Mouse (Mus musculus) hindbrain, embryonic 14.5 days (tissue): ENCODE results near the gene Npl. TPM values are rescaled to one million over a fixed set of nuclear protein-coding genes. Genes with fewer than 3 reads are reported as not detected.
"Not testable (repeated sequence)": the region's sequence is repeated elsewhere in the genome, so short reads cannot be mapped to it uniquely, and the experiment has no call there.

Source experiments
- ATAC-seq: fragments of 200-750 bp; cut with Nextera tagmentation; 2 replicates; pipeline ENCODE4 v1.8.0; 2017; ENCODE audit warnings: moderate number of reproducible peaks, mild to moderate bottlenecking, moderate TSS enrichment, moderate library complexity; ENCODE audit not compliant: low FRiP score
- DNase-seq: peaks from one replicate; pipeline ENCODE4 v3.0.0-alpha.2; 2015; ENCODE audit warnings: low spot score
- H3K27ac ChIP-seq: fragments of 300-500 bp; sonication (generic); 2 replicates; pipeline ENCODE4 v1.5.1; 2014; ENCODE audit warnings: mild to moderate bottlenecking, moderate library complexity
- H3K27me3 ChIP-seq: fragments of 300-500 bp; sonication (generic); 2 replicates; pipeline ENCODE4 v1.6.1; 2014; ENCODE audit warnings: mild to moderate bottlenecking, low read length, mixed read lengths; ENCODE audit not compliant: control insufficient read depth, insufficient read depth
- H3K36me3 ChIP-seq: fragments of 300-500 bp; sonication (generic); replicated peaks from 2 replicates; pipeline ENCODE4 v1.6.1; 2014; ENCODE audit not compliant: control insufficient read depth, insufficient read depth
- H3K4me1 ChIP-seq: fragments of 300-500 bp; sonication (generic); replicated peaks from 2 replicates; pipeline ENCODE4 v1.6.1; 2014; ENCODE audit warnings: antibody characterized with exemption, low read length, mixed read lengths; ENCODE audit not compliant: control insufficient read depth, insufficient read depth
- H3K4me2 ChIP-seq: fragments of 300-500 bp; sonication (generic); replicated peaks from 2 replicates; pipeline ENCODE4 v1.6.1; 2014; ENCODE audit warnings: mild to moderate bottlenecking, moderate library complexity
- H3K4me3 ChIP-seq: fragments of 300-500 bp; sonication (generic); replicated peaks from 2 replicates; pipeline ENCODE4 v1.5.1; 2014; ENCODE audit warnings: mild to moderate bottlenecking, low read length
- H3K9ac ChIP-seq: fragments of 300-500 bp; sonication (generic); 2 replicates; pipeline ENCODE4 v1.6.1; 2014
- H3K9me3 ChIP-seq: fragments of 300-500 bp; sonication (generic); 2 replicates; pipeline ENCODE4 v1.6.1; 2016; ENCODE audit warnings: low read length; ENCODE audit not compliant: control insufficient read depth
- WGBS: fragments of 180-500 bp; shearing (Covaris S2); extraction: QIAGEN DNeasy Blood & Tissue Kit; methylation state at CpG from one replicate; pipeline ENCODE4 v1.1.7; 2014; 5-methylcytosine and 5-hydroxymethylcytosine counted together
- polyA plus RNA-seq: library from polyadenylated mRNA; unstranded; fragments of >200 nt; fragmentation: Nextera tagmentation; extraction: Ambion mirVana; gene quantifications from 2 replicates; pipeline ENCODE4 v1.2.1, GENCODE M21; 2014

Gene Npl
- polyA plus RNA-seq, 1 experiment from 2014 or later: 15.8 TPM

GRCm38 (mm10) chr1:153486767-153487499 lies 62.9 kb downstream of the Npl start:
- H3K4me1 ChIP-seq: peaks cover 29% of the 10 kb centered on the region
- DNase-seq (peak; percentile 44), ATAC-seq (peak; percentile 86)
- H3K36me3 ChIP-seq: peaks cover 15% of the 10 kb centered on the region
- H3K4me3 ChIP-seq: peak overlapping the region; percentile 79
- peak overlapping the region; percentile 94 for H3K4me2 ChIP-seq
- peak overlapping the region; percentile 90 for H3K27ac ChIP-seq
- H3K9me3 ChIP-seq: no peaks in the 10 kb centered on the region
- peak overlapping the region; percentile 86 for H3K9ac ChIP-seq
- no peaks in the 10 kb centered on the region for H3K27me3 ChIP-seq
- under 1% methylated on average over 49 of the region's 64 CpGs for WGBS

- ATAC-seq, H3K27ac ChIP-seq, DNase-seq, H3K9me3 ChIP-seq, H3K27me3 ChIP-seq: not testable (repeated sequence)
- H3K9ac ChIP-seq: peak overlapping the region; percentile 86
- 15% methylated on average over 6 of the region's 6 CpGs for WGBS
- H3K4me2 ChIP-seq: peak overlapping the region; percentile 94
- peak overlapping the region; percentile 79 for H3K4me3 ChIP-seq
- H3K4me1 ChIP-seq: peaks cover 29% of the 10 kb centered on the region
- peaks cover 23% of the 10 kb centered on the region for H3K36me3 ChIP-seq
Observed at GRCm38 (mm10) chr1:153486120-153486519, 63.7 kb downstream of the Npl start.

GRCm38 (mm10) chr1:153485201-153485796 lies 64.5 kb downstream of the Npl start:
- Histone ChIP-seq H3K27ac (no peak overlapping the region), H3K4me1 (peaks cover 29% of the 10 kb centered on the region)
- 38% methylated on average over 2 of the region's 2 CpGs for WGBS

GRCm38 (mm10) chr1:153481025-153481412 lies 68.8 kb downstream of the Npl start:
- WGBS: 68% methylated on average over 1 of the region's 1 CpGs
- H3K36me3 ChIP-seq: peaks cover 74% of the 10 kb centered on the region
- no peaks in the 10 kb centered on the region for H3K27me3 ChIP-seq
- H3K27ac ChIP-seq: no peak overlapping the region
- DNase-seq (no peak), ATAC-seq (no peak)
- no peak overlapping the region for H3K4me3 ChIP-seq
- H3K4me2 ChIP-seq: no peak overlapping the region
- H3K9ac ChIP-seq: no peak overlapping the region
- peaks cover 27% of the 10 kb centered on the region for H3K4me1 ChIP-seq
- no peaks in the 10 kb centered on the region for H3K9me3 ChIP-seq

More at GRCm38 (mm10) chr1:153485201-153485796, 64.5 kb downstream of the Npl start:
- Histone ChIP-seq H3K9ac (no peak overlapping the region), H3K27me3 (no peaks in the 10 kb centered on the region), H3K4me3 (peak overlapping the region; percentile 79), H3K9me3 (no peaks in the 10 kb centered on the region), H3K4me2 (peak overlapping the region; percentile 94), H3K36me3 (peaks cover 31% of the 10 kb centered on the region)
- DNase-seq: no peak
- no peak for ATAC-seq

GRCm38 (mm10) chr1:153480386-153481024 lies 69.3 kb downstream of the Npl start:
- no peak overlapping the region for H3K4me2 ChIP-seq
- ATAC-seq (0 out of 2 replicates have a peak, but pooled peaks have one; percentile 37), DNase-seq (peak; percentile 82)
- no peak overlapping the region for H3K27ac ChIP-seq
- no peak overlapping the region for H3K4me3 ChIP-seq
- no peak overlapping the region for H3K9ac ChIP-seq
- H3K4me1 ChIP-seq: peaks cover 22% of the 10 kb centered on the region
- H3K9me3 ChIP-seq: no peaks in the 10 kb centered on the region
- 54% methylated on average over 1 of the region's 1 CpGs for WGBS
- no peaks in the 10 kb centered on the region for H3K27me3 ChIP-seq
- H3K36me3 ChIP-seq: peaks cover 79% of the 10 kb centered on the region

- no peak overlapping the region for H3K27ac ChIP-seq
- H3K9ac ChIP-seq: no peak overlapping the region
- no peak for DNase-seq
- H3K36me3 ChIP-seq: peaks cover 91% of the 10 kb centered on the region
- no peak for ATAC-seq
- 93% methylated on average over 1 of the region's 1 CpGs for WGBS
- peaks cover 10% of the 10 kb centered on the region for H3K4me1 ChIP-seq
- no peak overlapping the region for H3K4me2 ChIP-seq
- H3K4me3 ChIP-seq: no peak overlapping the region
- H3K9me3 ChIP-seq: no peaks in the 10 kb centered on the region
- no peaks in the 10 kb centered on the region for H3K27me3 ChIP-seq
Observed at GRCm38 (mm10) chr1:153479296-153479695, 70.5 kb downstream of the Npl start.

- Histone ChIP-seq H3K36me3 (peaks cover 93% of the 10 kb centered on the region), H3K4me3 (no peak overlapping the region), H3K27ac (no peak overlapping the region), H3K9ac (no peak overlapping the region), H3K4me1 (no peaks in the 10 kb centered on the region), H3K27me3 (no peaks in the 10 kb centered on the region), H3K9me3 (no peaks in the 10 kb centered on the region), H3K4me2 (no peak overlapping the region)
- 93% methylated on average over 1 of the region's 1 CpGs for WGBS
- DNase-seq: no peak
- ATAC-seq: no peak
Observed at GRCm38 (mm10) chr1:153461796-153462195, 88.0 kb downstream of the Npl start.

GRCm38 (mm10) chr1:153456137-153456536 lies 93.7 kb downstream of the Npl start:
- peaks cover 72% of the 10 kb centered on the region for H3K36me3 ChIP-seq
- no peak overlapping the region for H3K9ac ChIP-seq
- H3K4me2 ChIP-seq: no peak overlapping the region
- H3K4me3 ChIP-seq: no peak overlapping the region
- H3K4me1 ChIP-seq: no peaks in the 10 kb centered on the region
- no peak overlapping the region for H3K27ac ChIP-seq
- DNase-seq (no peak), ATAC-seq (0 out of 2 replicates have a peak, but pooled peaks have one; percentile 43)
- 94% methylated on average over 5 of the region's 5 CpGs for WGBS
- no peaks in the 10 kb centered on the region for H3K9me3 ChIP-seq
- H3K27me3 ChIP-seq: no peaks in the 10 kb centered on the region

- DNase-seq (no peak), ATAC-seq (no peak)
- Histone ChIP-seq H3K9ac (no peak overlapping the region), H3K4me1 (no peaks in the 10 kb centered on the region), H3K9me3 (no peaks in the 10 kb centered on the region), H3K36me3 (peaks cover 52% of the 10 kb centered on the region), H3K27me3 (no peaks in the 10 kb centered on the region), H3K4me3 (no peak overlapping the region), H3K27ac (no peak overlapping the region), H3K4me2 (no peak overlapping the region)
- 82% methylated on average over 3 of the region's 3 CpGs for WGBS
Observed at GRCm38 (mm10) chr1:153453146-153453642, 96.7 kb downstream of the Npl start.
